Mouse (Mus musculus) limb, embryonic 12.5 days (tissue): Measurements from ENCODE around the gene Pld6. TPM values are rescaled to one million over a fixed set of nuclear protein-coding genes. Genes with fewer than 3 reads are reported as not detected.
A peak's percentile ranks its signal among the peaks of the same experiment; 100 is the strongest.

Experiments used
- ATAC-seq: fragments of 200-750 bp; cut with Nextera tagmentation; 2 replicates; pipeline ENCODE4 v1.8.0; 2017; ENCODE audit warnings: low read depth, moderate TSS enrichment; ENCODE audit not compliant: insufficient number of reproducible peaks, insufficient read depth, low FRiP score, low TSS enrichment
- H3K27ac ChIP-seq: fragments of 300-500 bp; sonication (generic); 2 replicates; pipeline ENCODE4 v1.5.1; 2016; ENCODE audit warnings: mild to moderate bottlenecking, moderate library complexity
- H3K27me3 ChIP-seq: fragments of 300-500 bp; sonication (generic); 2 replicates; pipeline ENCODE4 v1.6.1; 2016; ENCODE audit warnings: mild to moderate bottlenecking, moderate library complexity
- H3K36me3 ChIP-seq: fragments of 300-500 bp; sonication (generic); 2 replicates; pipeline ENCODE4 v1.6.1; 2016; ENCODE audit warnings: mild to moderate bottlenecking, moderate library complexity
- H3K4me1 ChIP-seq: fragments of 300-500 bp; sonication (generic); replicated peaks from 2 replicates; pipeline ENCODE4 v1.6.1; 2016
- H3K4me2 ChIP-seq: fragments of 300-500 bp; sonication (generic); 2 replicates; pipeline ENCODE4 v1.6.1; 2016; ENCODE audit warnings: mild to moderate bottlenecking, moderate library complexity
- H3K4me3 ChIP-seq: fragments of 300-500 bp; sonication (generic); replicated peaks from 2 replicates; pipeline ENCODE4 v1.5.1; 2016; ENCODE audit warnings: mild to moderate bottlenecking
- H3K9ac ChIP-seq: fragments of 300-500 bp; sonication (generic); replicated peaks from 2 replicates; pipeline ENCODE4 v1.6.1; 2016; ENCODE audit warnings: mild to moderate bottlenecking, moderate library complexity
- H3K9me3 ChIP-seq: fragments of 300-500 bp; sonication (generic); 2 replicates; pipeline ENCODE4 v1.6.1; 2016; ENCODE audit warnings: mild to moderate bottlenecking, moderate library complexity
- WGBS: fragments of 180-500 bp; shearing (Covaris S2); methylation state at CpG from one replicate; pipeline ENCODE4 v1.1.7; 2016; 5-methylcytosine and 5-hydroxymethylcytosine counted together
- polyA plus RNA-seq: library from polyadenylated mRNA; unstranded; fragments of >200 nt; fragmentation: Nextera tagmentation; extraction: Ambion mirVana; gene quantifications from 2 replicates; pipeline ENCODE4 v1.2.1, GENCODE M21; 2016

Pld6 gene
- polyA plus RNA-seq: 4.5 and 4.7 TPM in 2 replicates

DNA sequence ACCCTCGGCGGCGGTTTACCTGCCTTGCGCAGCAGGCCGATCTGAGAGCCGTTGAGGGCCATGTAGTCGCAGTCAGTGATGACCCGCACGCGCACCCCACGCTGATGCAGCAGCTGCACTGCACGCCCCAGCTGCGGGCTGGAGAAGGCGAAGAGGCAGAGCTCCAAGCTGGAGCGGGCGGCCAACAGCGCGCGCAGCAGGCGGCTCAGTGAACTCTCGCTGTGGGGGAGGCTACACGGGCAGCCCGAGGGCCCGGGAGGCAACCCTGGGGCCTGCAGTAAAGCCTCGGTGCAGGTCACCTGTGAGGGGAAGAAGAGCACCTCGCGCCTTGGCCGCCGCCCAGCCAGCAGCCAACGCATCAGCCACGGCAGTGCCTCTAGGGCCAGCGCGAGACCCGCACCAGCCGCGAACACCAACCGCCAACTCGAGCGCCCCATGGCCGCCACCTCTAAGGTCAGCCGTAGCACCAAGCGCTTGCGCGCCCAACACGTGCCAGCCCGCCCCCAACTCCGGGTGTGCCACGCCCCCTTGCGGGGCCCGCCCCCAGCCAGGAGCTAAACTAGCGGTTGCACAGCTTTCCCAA is at the start of gene Pld6:
Gene Pld6 (minus strand): TSS at position 447 of the 583 bp plus-strand sequence.
- Histone ChIP-seq H3K27me3 (peaks cover 13% of the 10 kb centered on the region), H3K4me1 (peaks cover 9% of the 10 kb centered on the region), H3K4me2 (peak within 1 kb of the TSS; percentile 93), H3K27ac (peak within 1 kb of the TSS; percentile 17; the same call in 1 of the 2 replicates), H3K36me3 (peaks cover 14% of the 10 kb centered on the region), H3K4me3 (peak within 1 kb of the TSS; percentile 52), H3K9me3 (no peaks in the 10 kb centered on the region), H3K9ac (peak within 1 kb of the TSS; percentile 63)
- under 1% methylated on average over 51 of the region's 51 CpGs for WGBS
- peak; percentile 76 for ATAC-seq

DNA sequence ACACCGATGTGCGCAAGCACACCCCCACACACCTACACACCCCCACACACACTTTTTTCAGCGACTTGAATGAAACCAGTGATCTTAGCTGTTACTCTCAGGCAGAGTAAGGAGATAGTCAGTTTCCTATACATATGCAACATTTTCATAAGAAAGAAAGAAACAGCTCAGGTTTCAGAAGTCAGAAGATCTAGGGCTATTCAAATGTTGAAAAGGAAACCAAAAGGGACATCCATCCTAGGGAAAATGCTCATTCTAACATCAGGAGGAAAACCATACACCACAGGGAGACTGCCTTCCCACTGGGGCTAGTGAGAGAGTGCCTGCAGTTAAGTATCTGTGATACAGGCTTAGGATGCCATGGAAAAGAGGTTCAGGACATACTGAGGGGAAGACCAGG is 34.2 kb upstream of the Pld6 start:
- Histone ChIP-seq H3K9me3 (no peaks in the 10 kb centered on the region), H3K4me1 (no peaks in the 10 kb centered on the region), H3K4me2 (no peak overlapping the region), H3K9ac (no peak overlapping the region), H3K27me3 (no peaks in the 10 kb centered on the region), H3K4me3 (no peak overlapping the region), H3K27ac (no peak overlapping the region), H3K36me3 (peaks cover 98% of the 10 kb centered on the region)
- whole genome bisulfite sequencing: 91% methylated on average over 3 of the region's 3 CpGs
- no peak for ATAC-seq

DNA sequence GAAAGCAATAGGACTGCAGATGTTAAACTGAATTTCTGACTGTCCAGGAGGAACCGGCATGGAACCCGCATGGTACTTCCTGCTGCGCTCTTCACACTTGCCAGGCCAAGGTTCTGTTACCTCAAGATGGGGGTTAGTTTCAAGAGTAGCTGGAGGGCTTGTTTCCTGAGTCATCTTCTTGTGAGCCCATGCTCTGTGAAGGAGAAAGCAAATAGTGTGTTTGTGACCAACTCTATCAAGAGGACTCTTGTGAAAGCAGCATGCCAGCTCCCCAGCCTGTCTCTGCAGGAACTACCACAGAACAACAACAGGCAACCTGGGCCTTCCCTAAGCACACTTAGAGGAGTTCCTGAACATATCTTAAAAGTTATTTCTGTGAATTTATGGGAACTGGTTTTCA is 30.5 kb upstream of the Pld6 start:
- ATAC-seq: no peak
- H3K27ac ChIP-seq: no peak overlapping the region
- H3K4me1 ChIP-seq: no peaks in the 10 kb centered on the region
- no peak overlapping the region for H3K4me2 ChIP-seq
- H3K4me3 ChIP-seq: no peak overlapping the region
- no peak overlapping the region for H3K9ac ChIP-seq
- WGBS: 91% methylated on average over 3 of the region's 3 CpGs
- H3K36me3 ChIP-seq: peaks cover 72% of the 10 kb centered on the region
- no peaks in the 10 kb centered on the region for H3K9me3 ChIP-seq
- H3K27me3 ChIP-seq: no peaks in the 10 kb centered on the region

DNA sequence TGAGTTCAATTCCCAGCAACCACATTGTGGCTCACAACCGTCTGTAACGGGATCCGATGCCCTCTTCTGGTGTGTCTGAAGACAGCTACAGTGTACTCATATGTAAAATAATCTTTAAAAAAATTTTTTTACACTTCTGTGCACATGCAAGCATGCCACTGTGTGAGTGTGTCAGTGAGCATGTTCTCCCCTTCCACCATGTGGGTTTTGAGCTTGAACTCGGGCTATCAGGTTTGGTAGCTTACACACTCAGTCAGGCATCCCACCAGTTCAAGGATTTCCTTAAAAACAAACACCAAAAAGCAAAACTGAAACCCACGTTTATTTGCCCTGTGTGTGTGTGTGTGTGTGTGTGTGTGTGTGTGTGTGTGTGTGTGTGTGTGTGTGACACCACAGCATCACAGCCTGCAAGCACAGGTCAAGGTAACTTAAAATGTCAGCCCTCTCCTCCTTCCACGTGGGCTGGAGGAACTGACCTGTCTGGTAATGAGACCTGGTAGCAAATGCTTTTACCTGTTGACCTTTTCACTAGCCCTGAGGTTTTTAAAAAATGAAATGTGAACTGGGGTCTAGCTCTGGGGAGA is 28.1 kb upstream of the Pld6 start:
- Histone ChIP-seq H3K9ac (no peak overlapping the region), H3K4me1 (no peaks in the 10 kb centered on the region; the same call in 1 of the 2 replicates), H3K4me2 (no peak overlapping the region), H3K27ac (no peak overlapping the region), H3K27me3 (no peaks in the 10 kb centered on the region), H3K9me3 (no peaks in the 10 kb centered on the region), H3K36me3 (peaks cover 50% of the 10 kb centered on the region), H3K4me3 (no peak overlapping the region)
- no peak for ATAC-seq
- 85% methylated on average over 6 of the region's 6 CpGs for WGBS

DNA sequence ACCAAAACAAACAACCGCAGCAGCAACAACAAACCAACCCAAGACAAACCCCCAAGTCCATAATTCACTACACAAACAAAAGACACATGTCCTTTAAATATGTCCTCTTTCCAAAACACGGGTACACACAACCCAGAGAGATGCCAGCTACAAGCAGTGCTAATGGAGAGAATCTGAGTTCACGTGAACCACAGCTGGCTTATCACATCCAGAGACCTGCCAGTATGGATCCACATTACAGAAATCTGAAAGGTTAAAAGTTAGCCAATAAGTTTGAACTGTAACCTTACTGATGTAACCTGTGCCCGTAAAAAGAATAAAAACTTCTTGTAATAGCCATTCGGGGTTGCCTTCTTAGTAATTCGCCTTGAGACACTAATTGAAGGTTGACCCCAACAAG is 27.5 kb upstream of the Pld6 start:
- WGBS: 82% methylated on average over 6 of the region's 6 CpGs
- no peak for ATAC-seq
- Histone ChIP-seq H3K4me2 (no peak overlapping the region), H3K36me3 (peaks cover 44% of the 10 kb centered on the region), H3K27me3 (no peaks in the 10 kb centered on the region), H3K4me1 (no peaks in the 10 kb centered on the region; the same call in 1 of the 2 replicates), H3K9me3 (no peaks in the 10 kb centered on the region), H3K9ac (no peak overlapping the region), H3K4me3 (no peak overlapping the region), H3K27ac (no peak overlapping the region)

DNA sequence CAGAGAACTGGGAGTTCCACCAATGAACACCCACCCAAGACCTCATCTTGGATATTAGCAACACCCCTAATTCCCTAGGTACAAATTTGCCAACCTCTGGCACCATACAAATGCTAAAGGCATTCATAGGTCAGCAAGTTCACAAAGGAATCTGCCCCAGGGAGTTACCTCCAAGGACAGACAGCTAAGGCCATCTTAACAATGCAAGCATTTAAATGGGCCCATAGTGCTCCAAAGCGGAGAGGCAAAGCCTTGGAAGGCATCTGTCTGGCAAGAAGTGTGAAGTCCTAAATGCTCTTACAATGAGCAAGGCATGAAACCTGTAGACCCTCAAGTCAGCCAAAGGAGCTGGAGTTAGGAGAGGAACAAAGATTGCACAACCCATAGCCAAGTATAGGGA is 26.9 kb upstream of the Pld6 start:
- Histone ChIP-seq H3K36me3 (peaks cover 38% of the 10 kb centered on the region), H3K9ac (no peak overlapping the region), H3K4me3 (no peak overlapping the region), H3K4me2 (no peak overlapping the region), H3K27me3 (no peaks in the 10 kb centered on the region), H3K27ac (no peak overlapping the region), H3K4me1 (peaks cover under 1% of the 10 kb centered on the region; the same call in 1 of the 2 replicates), H3K9me3 (no peaks in the 10 kb centered on the region)
- no peak for ATAC-seq
- 91% methylated on average over 1 of the region's 1 CpGs for WGBS

DNA sequence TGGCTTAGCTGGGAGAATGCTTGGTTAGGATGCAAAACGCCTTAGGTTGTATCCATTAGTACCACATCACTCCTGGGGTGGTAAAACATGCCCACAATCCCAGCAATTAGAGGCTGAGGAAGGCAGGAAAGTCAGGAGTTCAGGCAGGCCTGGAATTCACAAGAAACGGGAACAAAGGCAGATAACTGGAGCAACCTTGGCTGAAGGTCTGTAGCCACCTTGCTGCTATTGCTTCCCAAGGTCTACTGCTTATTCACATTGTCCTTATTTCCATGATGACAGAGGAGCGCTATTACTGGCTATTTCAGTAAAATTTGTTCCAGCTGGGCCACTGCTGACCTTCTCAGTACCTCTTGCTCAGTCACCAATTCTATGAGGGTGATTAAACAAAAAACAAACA is 25.8 kb upstream of the Pld6 start:
- no peaks in the 10 kb centered on the region for H3K27me3 ChIP-seq
- no peak overlapping the region for H3K4me2 ChIP-seq
- H3K27ac ChIP-seq: no peak overlapping the region
- H3K4me1 ChIP-seq: peaks cover 10% of the 10 kb centered on the region
- 39% methylated on average over 3 of the region's 3 CpGs for WGBS
- H3K9ac ChIP-seq: no peak overlapping the region
- peaks cover 28% of the 10 kb centered on the region for H3K36me3 ChIP-seq
- no peak for ATAC-seq
- no peaks in the 10 kb centered on the region for H3K9me3 ChIP-seq
- no peak overlapping the region for H3K4me3 ChIP-seq

DNA sequence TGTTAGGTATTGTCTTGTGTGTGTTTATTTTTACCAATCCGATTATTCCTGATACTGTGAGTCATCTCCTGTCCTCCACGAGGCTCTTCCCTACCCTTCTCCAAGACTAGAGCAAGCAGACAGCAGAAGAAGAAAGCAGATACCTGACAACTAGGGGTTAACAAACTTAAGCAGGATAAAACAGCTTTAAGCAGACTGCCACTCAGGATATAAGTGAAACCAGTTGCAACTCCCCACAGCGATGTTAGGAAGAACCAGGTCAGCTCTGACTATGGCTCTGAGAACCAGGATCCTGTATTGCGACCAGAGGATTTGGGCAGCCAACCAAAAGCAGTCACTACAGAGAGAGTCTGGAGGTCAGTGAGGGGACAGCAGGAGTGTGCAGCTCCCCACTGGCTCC is 23.8 kb upstream of the Pld6 start:
- H3K4me1 ChIP-seq: peaks cover 11% of the 10 kb centered on the region
- H3K4me3 ChIP-seq: no peak overlapping the region
- WGBS: 59% methylated on average over 4 of the region's 4 CpGs
- H3K27ac ChIP-seq: 0 out of 2 replicates have a peak overlapping the region, but pooled peaks have one; percentile 41
- ATAC-seq: no peak
- H3K9me3 ChIP-seq: no peaks in the 10 kb centered on the region
- H3K4me2 ChIP-seq: no peak overlapping the region
- H3K9ac ChIP-seq: 0 out of 2 replicates have a peak overlapping the region, but pooled peaks have one; percentile 37
- no peaks in the 10 kb centered on the region for H3K27me3 ChIP-seq
- H3K36me3 ChIP-seq: peaks cover 24% of the 10 kb centered on the region

DNA sequence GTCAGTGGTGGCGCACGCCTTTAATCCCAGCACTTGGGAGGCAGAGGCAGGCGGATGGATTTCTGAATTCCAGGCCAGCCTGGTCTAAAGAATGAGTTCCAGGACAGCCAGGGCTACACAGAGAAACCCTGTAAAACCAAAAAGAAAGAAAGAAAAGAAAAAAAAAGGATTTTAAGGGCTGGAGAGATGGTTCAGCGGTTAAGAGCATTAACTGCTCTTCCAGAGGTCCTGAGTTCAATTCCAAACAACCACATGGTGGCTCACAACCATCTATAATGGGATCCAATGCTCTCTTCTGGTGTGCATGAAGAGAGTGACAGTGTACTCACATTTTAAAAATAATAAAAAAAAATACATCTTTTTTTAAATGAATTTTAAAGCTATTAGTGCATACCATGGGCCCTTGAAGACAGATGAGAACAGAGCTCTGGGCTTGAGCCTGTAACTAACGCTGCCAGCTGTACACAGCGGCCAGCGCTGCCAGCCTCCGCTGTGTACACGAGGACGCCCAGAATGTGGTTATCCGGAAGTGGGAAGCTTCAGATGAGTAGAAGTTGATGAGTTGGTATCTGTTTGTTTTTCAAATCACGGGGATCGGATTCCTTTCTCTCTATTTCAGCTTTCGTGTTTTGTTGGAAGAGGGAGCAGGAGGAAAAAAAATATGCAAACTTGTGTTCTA is 23.2 kb upstream of the Pld6 start:
- H3K9ac ChIP-seq: 0 out of 2 replicates have a peak overlapping the region, but pooled peaks have one; percentile 94
- 68% methylated on average over 14 of the region's 14 CpGs for WGBS
- no peaks in the 10 kb centered on the region for H3K9me3 ChIP-seq
- H3K4me3 ChIP-seq: peak overlapping the region; percentile 78
- no peak; the same call in 1 of the 2 replicates for ATAC-seq
- H3K4me1 ChIP-seq: peaks cover 11% of the 10 kb centered on the region
- peaks cover 24% of the 10 kb centered on the region for H3K36me3 ChIP-seq
- peak overlapping the region; percentile 90 for H3K4me2 ChIP-seq
- no peaks in the 10 kb centered on the region for H3K27me3 ChIP-seq
- H3K27ac ChIP-seq: peak overlapping the region; percentile 98

DNA sequence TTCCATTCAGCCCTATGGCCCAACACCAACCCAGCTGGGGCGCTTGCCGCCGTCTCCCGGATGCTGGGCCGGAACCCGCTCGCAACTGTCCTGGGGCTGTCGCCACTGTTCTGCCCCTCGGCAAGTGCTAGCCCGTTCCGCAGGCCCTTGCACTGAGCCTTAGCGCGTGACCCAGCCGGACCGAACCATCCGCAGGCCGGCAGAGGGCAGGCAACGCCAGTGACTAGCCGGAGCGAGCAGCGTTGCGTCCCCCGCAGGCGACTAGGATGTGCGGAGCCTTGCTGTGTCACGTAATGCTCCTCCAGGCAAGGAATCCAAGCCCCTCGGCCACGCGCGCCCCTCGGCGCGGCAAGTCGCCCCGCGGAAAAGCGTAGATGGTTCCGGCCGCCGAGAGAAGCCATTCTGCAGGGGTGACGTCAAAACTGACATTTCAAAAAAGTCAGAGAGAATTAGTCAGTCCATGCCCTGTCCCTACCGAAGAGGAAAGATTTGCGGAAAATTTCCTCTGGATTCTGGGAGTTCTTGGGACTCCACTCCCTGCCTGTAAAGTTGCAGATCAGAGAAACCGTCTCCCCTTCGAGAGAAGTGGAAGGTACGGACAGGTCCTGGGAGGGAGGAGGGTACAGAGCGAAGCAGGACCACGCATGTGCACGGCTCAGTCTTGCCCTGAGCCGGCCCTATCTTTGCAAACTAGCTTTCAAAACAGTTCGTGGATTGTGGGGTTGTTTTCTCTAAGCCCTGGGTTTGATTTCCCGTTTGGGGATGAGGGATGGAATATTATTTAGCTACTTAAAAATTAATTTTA is 22.4 kb upstream of the Pld6 start, which contains the start of gene Flcn:
Gene Flcn (minus strand): TSS at position 347 of the 805 bp plus-strand sequence.
- peak; percentile 92 for ATAC-seq
- no peaks in the 10 kb centered on the region for H3K9me3 ChIP-seq
- peaks cover 30% of the 10 kb centered on the region for H3K36me3 ChIP-seq
- H3K27me3 ChIP-seq: no peaks in the 10 kb centered on the region
- peaks cover 11% of the 10 kb centered on the region for H3K4me1 ChIP-seq
- peak within 1 kb of the TSS; percentile 98 for H3K27ac ChIP-seq
- H3K9ac ChIP-seq: peak within 1 kb of the TSS; percentile 94
- peak within 1 kb of the TSS; percentile 90 for H3K4me2 ChIP-seq
- peak within 1 kb of the TSS; percentile 78 for H3K4me3 ChIP-seq
- WGBS: under 1% methylated on average over 52 of the region's 52 CpGs
